Mouse (Mus musculus): ENCODE measurements at regions not wholly inside any gene's neighbourhood (a gene's known extent, or its start where the extent isn't known, plus 50 kb on each side); places are given as distances from the start of the nearest gene placed in this dataset.

GRCm38 (mm10) chr1:83878330-83879108, 470.5 kb upstream of the Sphkap start:
- TF ChIP-seq EP300 (optimal IDR thresholded peaks at IDR 0.05) (no peak), CTCF (IDR thresholded peaks at IDR 0.05; ENCODE audit: low read depth) (no peak)

All from stomach, postnatal 0 days (tissue).